Mouse (Mus musculus) ES-E14 (cell line): ENCODE measurements around the gene Tsga10ip. TPM values are rescaled to one million over a fixed set of nuclear protein-coding genes. Genes with fewer than 3 reads are reported as not detected.

Experiments
- DNase-seq: peaks from one replicate; pipeline ENCODE4 v3.0.0-alpha.2; 2013; ENCODE audit warnings: low read depth, low spot score
- H3K27ac ChIP-seq: 2 replicates; pipeline ENCODE4 v1.5.1; 2012; ENCODE audit warnings: low read depth, mild to moderate bottlenecking, low read length, moderate library complexity, mixed read lengths; ENCODE audit not compliant: poor library complexity, insufficient read depth, severe bottlenecking
- H3K36me3 ChIP-seq: 2 replicates; pipeline ENCODE4 v1.6.1; 2012; ENCODE audit warnings: mild to moderate bottlenecking, low read length, moderate library complexity, mixed read lengths; ENCODE audit not compliant: control insufficient read depth, poor library complexity, insufficient read depth, severe bottlenecking
- H3K4me1 ChIP-seq, 2 experiments: fragments of 150-350 bp in 1 of 2; sonication (generic) in 1 of 2; 2 replicates each; pipeline ENCODE4 v1.6.1; 2012; ENCODE audit warnings: low read length in 2 of 2, mild to moderate bottlenecking in 1 of 2, mixed read lengths in 1 of 2; ENCODE audit not compliant: control insufficient read depth in 2 of 2, insufficient read depth in 2 of 2, poor library complexity in 1 of 2
- H3K4me3 ChIP-seq, 2 experiments: fragments of 150-350 bp in 1 of 2; sonication (generic) in 1 of 2; 2 replicates each; pipeline ENCODE4 v1.5.1; 2012; ENCODE audit warnings: low read length in 2 of 2, low read depth in 1 of 2, mild to moderate bottlenecking in 1 of 2, mixed read lengths in 1 of 2; ENCODE audit not compliant: insufficient read depth in 1 of 2, poor library complexity in 1 of 2, severe bottlenecking in 1 of 2
- H3K9ac ChIP-seq: 2 replicates; pipeline ENCODE4 v1.6.1; 2012; ENCODE audit warnings: low read depth, mild to moderate bottlenecking, low read length, mixed read lengths; ENCODE audit not compliant: poor library complexity, insufficient read depth, severe bottlenecking
- H3K9me3 ChIP-seq: fragments of 150-350 bp; sonication (generic); 2 replicates; pipeline ENCODE4 v1.6.1; 2012; ENCODE audit warnings: low read depth, mild to moderate bottlenecking, low read length; ENCODE audit not compliant: control insufficient read depth, insufficient read depth
- CHD2 ChIP-seq: IDR thresholded peaks from 2 replicates; pipeline ENCODE4 v1.6.1; 2014; ENCODE audit warnings: mild to moderate bottlenecking, low read depth, low read length, inconsistent platforms
- HCFC1 ChIP-seq: IDR thresholded peaks from 2 replicates; pipeline ENCODE4 v1.6.1; 2012; ENCODE audit warnings: low read length, inconsistent platforms, borderline replicate concordance; ENCODE audit not compliant: insufficient read depth
- MAFK ChIP-seq: IDR thresholded peaks from 2 replicates; pipeline ENCODE4 v1.6.1; 2014; ENCODE audit warnings: mild to moderate bottlenecking, low read depth, low read length, inconsistent platforms; ENCODE audit not compliant: insufficient read depth
- ZC3H11A ChIP-seq: IDR thresholded peaks from 2 replicates; pipeline ENCODE4 v1.6.1; 2012; ENCODE audit warnings: low read depth, mild to moderate bottlenecking, inconsistent platforms, low read length, borderline replicate concordance
- ZNF384 ChIP-seq: IDR thresholded peaks from 2 replicates; pipeline ENCODE4 v1.6.1; 2012; ENCODE audit warnings: low read depth, low read length, inconsistent platforms
- in situ Hi-C, 2 experiments: fragments of 600-800 bp; cut with MboI; formaldehyde crosslinking; loops; one replicate each; pipeline ENCODE4 v1.15.1; 2025; ENCODE audit warnings: low sequenced_read_pairs in 2 of 2, inconsistent platforms in 1 of 2; ENCODE audit not compliant: unreplicated experiment in 2 of 2
- total RNA-seq: library from RNA; depleted of rRNA; stranded (reverse); fragments of 300-350 nt; gene quantifications from 2 replicates; pipeline ENCODE4 v1.2.3, GENCODE M21; 2012

Gene Tsga10ip
- total RNA-seq, 1 experiment: 1.5 TPM

DNA sequence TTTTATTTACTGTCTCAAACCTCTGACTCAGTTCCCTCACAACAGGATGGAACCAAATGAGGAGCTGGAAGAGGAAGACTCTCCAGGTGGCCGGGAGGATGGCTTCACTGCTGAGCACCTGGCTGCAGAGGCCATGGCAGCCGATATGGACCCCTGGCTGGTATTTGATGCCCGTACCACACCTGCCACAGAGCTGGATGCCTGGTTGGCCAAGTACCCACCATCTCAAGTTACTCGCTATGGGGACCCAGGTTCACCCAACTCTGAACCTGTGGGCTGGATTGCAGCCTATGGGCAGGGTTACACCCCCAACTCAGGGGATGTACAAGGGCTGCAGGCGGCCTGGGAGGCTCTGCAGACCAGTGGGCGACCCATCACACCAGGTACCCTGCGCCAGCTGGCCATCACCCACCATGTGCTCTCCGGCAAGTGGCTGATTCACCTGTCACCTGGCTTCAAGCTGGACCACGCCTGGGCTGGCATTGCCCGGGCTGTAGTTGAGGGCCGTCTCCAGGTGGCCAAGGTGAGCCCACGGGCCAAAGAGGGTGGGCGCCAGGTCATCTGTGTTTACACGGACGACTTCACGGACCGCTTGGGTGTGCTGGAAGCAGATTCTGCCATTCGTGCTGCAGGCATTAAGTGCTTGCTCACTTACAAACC lies 23.7 kb upstream of the Tsga10ip start:
- Histone ChIP-seq H3K36me3 (peaks cover 20% of the 10 kb centered on the region; the same call in 1 of the 2 replicates), H3K9me3 (no peaks in the 10 kb centered on the region), H3K27ac (no peak overlapping the region), H3K4me1 (peaks cover 6 to 14% of the 10 kb centered on the region in 2 experiments; a peak in 3 of 4 replicates), H3K4me3 (peak overlapping the region; percentile 84 to 93), H3K9ac (peak overlapping the region; percentile 93)
- DNase-seq: no peak
- TF ChIP-seq CHD2 (no peak), ZNF384 (no peak), ZC3H11A (no peak), HCFC1 (no peak), MAFK (no peak)
- in situ Hi-C loops: no loop called here

DNA sequence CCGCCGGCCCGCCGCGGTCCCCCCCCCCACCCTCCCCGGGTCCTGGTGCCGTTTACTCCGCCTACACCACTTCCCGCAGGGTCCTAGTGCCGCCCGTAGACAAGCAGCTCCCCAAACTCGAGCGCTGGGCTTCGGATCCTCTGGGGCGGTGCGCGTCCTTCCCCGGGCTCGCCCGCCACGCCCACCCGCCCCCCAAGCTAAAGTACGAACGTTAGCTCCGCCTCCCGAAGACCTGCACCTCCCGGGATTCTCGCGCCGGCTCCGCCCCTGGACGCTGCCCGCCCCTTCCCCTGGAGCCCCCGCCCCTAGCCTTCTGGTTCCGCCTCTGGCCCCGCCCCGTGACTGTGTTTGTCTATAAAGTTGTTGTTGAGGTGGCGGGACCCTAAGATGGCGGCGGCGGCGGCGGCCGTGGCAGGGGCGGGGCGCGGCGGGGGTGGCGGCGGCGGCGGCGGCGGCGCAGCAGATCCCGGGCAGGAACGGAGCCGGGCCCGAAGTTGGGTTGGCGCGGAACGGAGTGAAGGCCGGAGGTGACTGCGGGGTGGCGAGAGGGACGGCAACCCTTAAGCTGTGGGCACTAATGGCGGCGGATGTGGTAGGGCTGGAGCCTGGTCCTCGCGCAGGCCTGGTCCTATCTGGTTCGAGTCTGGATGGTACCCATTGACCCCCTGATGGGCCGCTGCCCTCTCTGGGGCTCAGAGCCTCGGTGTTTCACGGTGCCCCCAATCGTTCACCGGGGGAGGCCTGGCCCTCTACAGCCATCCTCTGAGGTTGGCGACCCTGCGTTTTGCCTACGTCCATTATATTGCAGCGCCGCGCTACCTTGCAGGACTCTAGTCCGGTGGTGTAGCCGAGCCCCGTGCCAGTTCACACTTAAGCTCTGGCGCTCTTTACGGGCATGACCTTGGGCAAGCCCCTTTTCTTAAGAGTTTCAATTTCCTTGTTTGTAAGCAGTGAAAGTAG lies 22.7 kb upstream of the Tsga10ip start, which contains the start of the genes Drap1 and AI837181:
Gene Drap1 (minus strand): TSS at position 198 of the 960 bp plus-strand sequence.
Gene AI837181 (plus strand): TSS at position 363 of the 960 bp plus-strand sequence.
- in situ Hi-C loops: no loop called here
- Histone ChIP-seq H3K36me3 (peaks cover 20% of the 10 kb centered on the region; the same call in 1 of the 2 replicates), H3K9me3 (no peaks in the 10 kb centered on the region), H3K4me3 (peak within 1 kb of the TSS; percentile 84 to 99), H3K9ac (peak within 1 kb of the TSS; percentile 93), H3K27ac (peak within 1 kb of the TSS; percentile 64), H3K4me1 (peaks cover 6 to 14% of the 10 kb centered on the region in 2 experiments; a peak in 3 of 4 replicates)
- TF ChIP-seq MAFK (no peak), HCFC1 (0 out of 2 replicates have a peak, but pooled peaks have one; percentile 13), ZNF384 (no peak; the same call in 1 of the 2 replicates), CHD2 (no peak)
- DNase-seq: peak; percentile 94

DNA sequence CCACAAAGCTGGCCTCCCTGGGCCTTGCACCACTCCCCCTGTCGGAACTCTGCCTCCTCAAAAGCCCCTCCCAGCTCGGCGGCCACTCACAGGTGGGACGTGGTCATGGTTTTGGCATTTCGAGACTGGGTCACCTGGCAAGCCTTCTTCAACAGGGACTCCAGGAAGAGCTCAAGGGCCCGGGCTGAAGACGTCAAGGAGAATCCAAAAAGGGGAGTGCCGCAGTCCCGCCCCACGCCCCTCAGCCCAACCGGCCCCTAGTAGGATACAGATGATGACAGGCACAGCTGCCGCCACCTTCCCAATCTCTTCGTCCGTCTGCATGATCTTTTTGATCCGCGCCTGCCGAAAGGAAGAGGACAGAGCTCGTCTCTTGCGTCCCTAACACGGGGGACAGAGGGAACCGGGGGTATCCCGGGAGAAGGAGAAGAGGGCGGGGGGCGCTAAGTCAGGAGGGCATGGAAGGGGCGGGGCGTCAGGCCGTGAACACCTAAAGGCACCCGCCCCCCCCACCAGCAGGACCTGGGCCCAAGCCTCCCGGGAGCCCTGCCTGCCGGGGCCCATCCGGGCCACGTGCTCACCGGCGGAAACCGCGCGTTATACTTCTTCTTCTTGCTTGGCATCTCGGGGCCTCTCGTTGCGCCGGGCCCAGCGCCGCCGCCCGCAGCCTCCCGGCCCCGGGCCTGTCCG lies 21.9 kb upstream of the Tsga10ip start:
- peaks cover 22% of the 10 kb centered on the region; the same call in 1 of the 2 replicates for H3K36me3 ChIP-seq
- peak overlapping the region; percentile 77 to 99 for H3K4me3 ChIP-seq
- DNase-seq: no peak
- in situ Hi-C loops: no loop called here
- peak overlapping the region; percentile 85 for H3K9ac ChIP-seq
- no peaks in the 10 kb centered on the region for H3K9me3 ChIP-seq
- TF ChIP-seq ZC3H11A (no peak), ZNF384 (no peak), CHD2 (no peak), MAFK (no peak)
- H3K4me1 ChIP-seq: peaks cover 6 to 14% of the 10 kb centered on the region in 2 experiments; a peak in 3 of 4 replicates
- H3K27ac ChIP-seq: peak overlapping the region; percentile 64

GRCm38 (mm10) chr19:5423561-5423960 lies 21.2 kb upstream of the Tsga10ip start:
- no peaks in the 10 kb centered on the region for H3K9me3 ChIP-seq
- in situ Hi-C loops: no loop called here
- peaks cover 6 to 14% of the 10 kb centered on the region in 2 experiments; a peak in 3 of 4 replicates for H3K4me1 ChIP-seq
- H3K27ac ChIP-seq: no peak overlapping the region
- no peak for DNase-seq
- H3K4me3 ChIP-seq: peak overlapping the region; percentile 77 to 99; a peak in 3 of 4 replicates
- no peak for TF ChIP-seq CHD2
- no peak for TF ChIP-seq ZNF384
- no peak for TF ChIP-seq ZC3H11A
- TF ChIP-seq MAFK: no peak
- TF ChIP-seq HCFC1: no peak
- H3K9ac ChIP-seq: peak overlapping the region; percentile 85
- peaks cover 22% of the 10 kb centered on the region; the same call in 1 of the 2 replicates for H3K36me3 ChIP-seq
